Mouse (Mus musculus) midbrain, postnatal 0 days (tissue): ENCODE measurements around the gene Eya4. TPM values are rescaled to one million over a fixed set of nuclear protein-coding genes. Genes with fewer than 3 reads are reported as not detected.
A peak's percentile ranks its signal among the peaks of the same experiment; 100 is the strongest.

Experiments
- ATAC-seq: fragments of 200-750 bp; cut with Nextera tagmentation; 2 replicates; pipeline ENCODE4 v1.8.0; 2017; ENCODE audit warnings: moderate number of reproducible peaks, mild to moderate bottlenecking, moderate TSS enrichment, moderate library complexity; ENCODE audit not compliant: low FRiP score
- DNase-seq: peaks from one replicate; pipeline ENCODE4 v3.0.0-alpha.2; 2015; ENCODE audit warnings: low spot score
- H3K27ac ChIP-seq: fragments of 300-500 bp; sonication (generic); 2 replicates; pipeline ENCODE4 v1.5.1; 2014; ENCODE audit warnings: low read depth, mild to moderate bottlenecking, low read length, mixed read lengths
- H3K27me3 ChIP-seq: fragments of 300-500 bp; sonication (generic); 2 replicates; pipeline ENCODE4 v1.6.1; 2014; ENCODE audit warnings: low read length, control low read depth, mixed read lengths; ENCODE audit not compliant: insufficient read depth
- H3K36me3 ChIP-seq: fragments of 300-500 bp; sonication (generic); 2 replicates; pipeline ENCODE4 v1.6.1; 2014; ENCODE audit warnings: low read length, control low read depth, mixed read lengths; ENCODE audit not compliant: insufficient read depth
- H3K4me1 ChIP-seq: fragments of 300-500 bp; sonication (generic); 2 replicates; pipeline ENCODE4 v1.6.1; 2014; ENCODE audit warnings: mild to moderate bottlenecking, control low read depth, antibody characterized with exemption, low read length, mixed read lengths; ENCODE audit not compliant: insufficient read depth
- H3K4me2 ChIP-seq: fragments of 300-500 bp; sonication (generic); 2 replicates; pipeline ENCODE4 v1.6.1; 2014; ENCODE audit warnings: low read depth, mild to moderate bottlenecking, low read length, mixed read lengths; ENCODE audit not compliant: poor library complexity, severe bottlenecking
- H3K4me3 ChIP-seq: fragments of 300-500 bp; sonication (generic); 2 replicates; pipeline ENCODE4 v1.5.1; 2014; ENCODE audit warnings: low read depth, mild to moderate bottlenecking, low read length, moderate library complexity
- H3K9ac ChIP-seq: fragments of 300-500 bp; sonication (generic); replicated peaks from 2 replicates; pipeline ENCODE4 v1.6.1; 2014; ENCODE audit warnings: mild to moderate bottlenecking, low read length, moderate library complexity, mixed read lengths; ENCODE audit not compliant: poor library complexity, severe bottlenecking
- H3K9me3 ChIP-seq: fragments of 300-500 bp; sonication (generic); 2 replicates; pipeline ENCODE4 v1.6.1; 2016; ENCODE audit warnings: low read length, control low read depth
- CTCF ChIP-seq: IDR thresholded peaks from 2 replicates; pipeline ENCODE4 v1.5.1; 2016; ENCODE audit warnings: antibody characterized with exemption, mild to moderate bottlenecking
- WGBS: fragments of 180-500 bp; shearing (Covaris S2); extraction: QIAGEN DNeasy Blood & Tissue Kit; methylation state at CpG from one replicate; pipeline ENCODE4 v1.1.7; 2014; 5-methylcytosine and 5-hydroxymethylcytosine counted together
- polyA plus RNA-seq: library from polyadenylated mRNA; unstranded; fragments of >200 nt; fragmentation: Nextera tagmentation; extraction: Ambion mirVana; gene quantifications from 2 replicates; pipeline ENCODE4 v1.2.1, GENCODE M21; 2015
- total RNA-seq: library from RNA; depleted of rRNA; stranded (reverse); fragments of >200 nt; gene quantifications from 2 replicates; pipeline ENCODE4 v1.2.3, GENCODE M21; 2014

The Eya4 gene
- total and polyA plus RNA-seq, 2 experiments from 2014 or later: 0.42 to 1.2 TPM

GRCm38 (mm10) chr10:23349392-23350010, 1.1 kb downstream of the Eya4 start:
- DNase-seq: no peak

GRCm38 (mm10) chr10:23348893-23349391, 1.6 kb downstream of the Eya4 start:
- ATAC-seq (peak; percentile 34), DNase-seq (no peak)
- under 1% methylated on average over 22 of the region's 22 CpGs for WGBS
- H3K9ac ChIP-seq: no peak overlapping the region
- no peaks in the 10 kb centered on the region for H3K36me3 ChIP-seq
- peaks cover 4% of the 10 kb centered on the region for H3K4me1 ChIP-seq
- H3K4me3 ChIP-seq: peak overlapping the region; percentile 53
- peaks cover 26% of the 10 kb centered on the region for H3K27me3 ChIP-seq
- peak overlapping the region; percentile 97 for H3K4me2 ChIP-seq
- no peaks in the 10 kb centered on the region for H3K9me3 ChIP-seq
- TF ChIP-seq CTCF: no peak
- no peak overlapping the region for H3K27ac ChIP-seq

More at GRCm38 (mm10) chr10:23349392-23350010, 1.1 kb downstream of the Eya4 start:
- peak; percentile 43; the same call in 1 of the 2 replicates for ATAC-seq
- no peaks in the 10 kb centered on the region for H3K9me3 ChIP-seq
- TF ChIP-seq CTCF: no peak
- no peaks in the 10 kb centered on the region for H3K36me3 ChIP-seq
- under 1% methylated on average over 29 of the region's 33 CpGs for WGBS
- peak overlapping the region; percentile 53 for H3K4me3 ChIP-seq
- H3K4me2 ChIP-seq: peak overlapping the region; percentile 97
- H3K9ac ChIP-seq: peak overlapping the region; percentile 48; the same call in 1 of the 2 replicates
- no peak overlapping the region for H3K27ac ChIP-seq
- peaks cover 4% of the 10 kb centered on the region for H3K4me1 ChIP-seq
- H3K27me3 ChIP-seq: peaks cover 26% of the 10 kb centered on the region

GRCm38 (mm10) chr10:23348101-23348892, 2.3 kb downstream of the Eya4 start:
- 2% methylated on average over 34 of the region's 34 CpGs for WGBS
- no peaks in the 10 kb centered on the region for H3K36me3 ChIP-seq
- H3K27ac ChIP-seq: no peak overlapping the region
- no peak for TF ChIP-seq CTCF
- no peaks in the 10 kb centered on the region for H3K9me3 ChIP-seq
- H3K4me2 ChIP-seq: peak overlapping the region; percentile 97
- H3K27me3 ChIP-seq: peaks cover 26% of the 10 kb centered on the region
- ATAC-seq (no peak), DNase-seq (no peak)
- peak overlapping the region; percentile 53; the same call in 1 of the 2 replicates for H3K4me3 ChIP-seq
- H3K4me1 ChIP-seq: peaks cover 4% of the 10 kb centered on the region
- no peak overlapping the region for H3K9ac ChIP-seq

- Histone ChIP-seq H3K4me3 (no peak overlapping the region), H3K4me2 (no peak overlapping the region), H3K9ac (no peak overlapping the region), H3K9me3 (no peaks in the 10 kb centered on the region), H3K36me3 (no peaks in the 10 kb centered on the region), H3K27me3 (no peaks in the 10 kb centered on the region), H3K27ac (no peak overlapping the region), H3K4me1 (no peaks in the 10 kb centered on the region)
- WGBS: 86% methylated on average over 1 of the region's 1 CpGs
- no peak for TF ChIP-seq CTCF
- DNase-seq (no peak), ATAC-seq (no peak)
These were observed 13.3 kb downstream of the Eya4 start for GRCm38 (mm10) chr10:23337250-23337649.

GRCm38 (mm10) chr10:23332768-23333167, 17.8 kb downstream of the Eya4 start:
- no peak for ATAC-seq
- no peak overlapping the region for H3K9ac ChIP-seq
- no peaks in the 10 kb centered on the region for H3K9me3 ChIP-seq
- no peaks in the 10 kb centered on the region for H3K27me3 ChIP-seq
- no peak overlapping the region for H3K27ac ChIP-seq
- TF ChIP-seq CTCF: no peak
- H3K4me3 ChIP-seq: no peak overlapping the region
- DNase-seq: no peak
- WGBS: 76% methylated on average over 5 of the region's 5 CpGs
- no peaks in the 10 kb centered on the region for H3K36me3 ChIP-seq
- H3K4me2 ChIP-seq: no peak overlapping the region
- no peaks in the 10 kb centered on the region for H3K4me1 ChIP-seq

- 91% methylated on average over 6 of the region's 6 CpGs for WGBS
- TF ChIP-seq CTCF: no peak
- Histone ChIP-seq H3K27ac (no peak overlapping the region), H3K27me3 (no peaks in the 10 kb centered on the region), H3K4me2 (no peak overlapping the region), H3K4me3 (no peak overlapping the region), H3K4me1 (no peaks in the 10 kb centered on the region), H3K9ac (no peak overlapping the region), H3K9me3 (no peaks in the 10 kb centered on the region), H3K36me3 (no peaks in the 10 kb centered on the region)
- no peak for ATAC-seq
- no peak for DNase-seq
These were observed 22.9 kb downstream of the Eya4 start for GRCm38 (mm10) chr10:23327651-23328050.
